Mouse (Mus musculus) heart, embryonic 16.5 days (tissue): ENCODE results near the gene Hbp1. TPM values are rescaled to one million over a fixed set of nuclear protein-coding genes. Genes with fewer than 3 reads are reported as not detected.

Experiments
- ATAC-seq: fragments of 200-750 bp; cut with Nextera tagmentation; replicated peaks from 2 replicates; pipeline ENCODE4 v1.8.0; 2017; ENCODE audit warnings: moderate number of reproducible peaks; ENCODE audit not compliant: insufficient read depth, low FRiP score; ENCODE audit errors: extremely low read depth
- H3K27ac ChIP-seq: fragments of 300-500 bp; sonication (generic); 2 replicates; pipeline ENCODE4 v1.5.1; 2014; ENCODE audit warnings: mild to moderate bottlenecking, low read length, control low read depth, moderate library complexity
- H3K27me3 ChIP-seq: fragments of 300-500 bp; sonication (generic); 2 replicates; pipeline ENCODE4 v1.6.1; 2014; ENCODE audit warnings: low read length, mixed read lengths; ENCODE audit not compliant: control insufficient read depth, insufficient read depth
- H3K36me3 ChIP-seq: fragments of 300-500 bp; sonication (generic); 2 replicates; pipeline ENCODE4 v1.6.1; 2014; ENCODE audit not compliant: control insufficient read depth, insufficient read depth
- H3K4me1 ChIP-seq: fragments of 300-500 bp; sonication (generic); 2 replicates; pipeline ENCODE4 v1.6.1; 2014; ENCODE audit warnings: low read length, mixed read lengths; ENCODE audit not compliant: control insufficient read depth, insufficient read depth
- H3K4me2 ChIP-seq: fragments of 300-500 bp; sonication (generic); 2 replicates; pipeline ENCODE4 v1.6.1; 2014; ENCODE audit warnings: low read depth, mild to moderate bottlenecking, control low read depth, low read length
- H3K4me3 ChIP-seq: fragments of 300-500 bp; sonication (generic); 2 replicates; pipeline ENCODE4 v1.5.1; 2014; ENCODE audit warnings: mild to moderate bottlenecking, control low read depth, low read length
- H3K9ac ChIP-seq: fragments of 300-500 bp; sonication (generic); 2 replicates; pipeline ENCODE4 v1.6.1; 2014; ENCODE audit warnings: low read length, control low read depth
- H3K9me3 ChIP-seq: fragments of 300-500 bp; sonication (generic); replicated peaks from 2 replicates; pipeline ENCODE4 v1.6.1; 2016; ENCODE audit warnings: low read length; ENCODE audit not compliant: control insufficient read depth
- WGBS: fragments of 180-500 bp; shearing (Covaris S2); extraction: QIAGEN DNeasy Blood & Tissue Kit; methylation state at CpG from one replicate; pipeline ENCODE4 v1.1.7; 2014; 5-methylcytosine and 5-hydroxymethylcytosine counted together
- polyA plus RNA-seq: library from polyadenylated mRNA; unstranded; fragments of >200 nt; fragmentation: Nextera tagmentation; extraction: Ambion mirVana; gene quantifications from 2 replicates; pipeline ENCODE4 v1.2.1, GENCODE M21; 2015

The Hbp1 gene
- polyA plus RNA-seq, 1 experiment from 2014 or later: 107 TPM

DNA sequence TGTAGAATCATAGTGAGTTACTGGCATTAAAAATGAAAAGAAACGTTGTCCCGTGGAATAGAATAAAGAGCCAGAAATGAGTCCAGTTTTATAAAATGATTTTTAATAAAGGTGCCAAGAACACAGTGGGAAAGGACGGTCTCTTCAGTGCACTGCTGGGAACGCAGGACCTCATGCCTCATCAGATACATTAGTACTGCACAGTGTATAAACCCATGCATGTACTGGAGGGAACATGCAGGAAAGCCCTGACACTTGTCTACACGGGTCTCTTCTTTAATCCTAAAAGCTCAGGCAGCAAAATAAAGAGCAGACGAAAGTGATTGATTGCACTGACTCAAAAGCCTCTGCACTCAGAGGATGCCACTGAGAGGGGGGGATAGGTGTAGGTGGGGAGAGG lies 59.6 kb downstream of the Hbp1 start:
- Histone ChIP-seq H3K9me3 (no peaks in the 10 kb centered on the region), H3K4me2 (no peak overlapping the region), H3K36me3 (peaks cover 4% of the 10 kb centered on the region; the same call in 1 of the 2 replicates), H3K27ac (no peak overlapping the region), H3K9ac (no peak overlapping the region), H3K27me3 (no peaks in the 10 kb centered on the region), H3K4me1 (peaks cover 3% of the 10 kb centered on the region), H3K4me3 (no peak overlapping the region)
- no peak for ATAC-seq
- WGBS: 77% methylated on average over 6 of the region's 6 CpGs

DNA sequence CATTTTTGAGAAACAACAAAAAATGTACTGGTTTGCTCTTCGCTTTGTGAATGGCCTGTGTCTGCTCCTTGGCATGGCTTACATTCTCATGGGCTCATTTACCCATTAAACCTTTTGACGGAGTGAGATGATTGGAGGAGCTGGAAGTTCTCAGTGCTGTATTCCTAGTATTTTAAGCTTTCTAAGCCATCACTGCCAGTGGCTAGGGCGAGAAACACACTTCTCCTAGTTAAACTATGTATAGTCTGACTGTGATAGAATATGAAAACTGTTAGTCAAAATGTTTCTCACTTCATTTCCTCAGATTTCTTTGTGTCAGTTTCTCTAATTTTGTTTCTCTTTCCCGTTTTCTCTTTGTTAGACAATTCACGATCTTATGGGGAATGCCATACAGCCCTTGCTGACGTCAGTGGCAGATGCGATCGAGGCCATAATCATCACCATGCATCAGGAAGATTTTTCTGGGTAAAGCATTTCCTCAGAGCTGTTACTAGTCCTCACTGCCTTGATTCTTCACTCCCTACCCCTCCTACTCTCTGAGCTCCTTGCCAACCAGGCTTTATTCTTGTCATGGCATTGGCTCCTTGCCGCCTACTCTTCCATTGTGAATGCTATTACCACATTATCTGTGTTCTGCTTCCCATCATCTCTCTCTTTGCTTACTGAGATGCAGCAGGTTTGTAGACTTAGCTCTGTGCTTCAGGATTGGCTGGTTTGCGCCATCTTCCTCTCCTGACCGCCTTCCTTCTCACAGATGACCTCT lies 64.3 kb downstream of the Hbp1 start:
- no peak overlapping the region for H3K27ac ChIP-seq
- ATAC-seq: no peak
- H3K4me3 ChIP-seq: no peak overlapping the region
- H3K4me2 ChIP-seq: no peak overlapping the region
- H3K9me3 ChIP-seq: no peaks in the 10 kb centered on the region
- no peaks in the 10 kb centered on the region for H3K27me3 ChIP-seq
- H3K36me3 ChIP-seq: peaks cover 4% of the 10 kb centered on the region; the same call in 1 of the 2 replicates
- no peak overlapping the region for H3K9ac ChIP-seq
- WGBS: 92% methylated on average over 11 of the region's 11 CpGs
- H3K4me1 ChIP-seq: no peaks in the 10 kb centered on the region

DNA sequence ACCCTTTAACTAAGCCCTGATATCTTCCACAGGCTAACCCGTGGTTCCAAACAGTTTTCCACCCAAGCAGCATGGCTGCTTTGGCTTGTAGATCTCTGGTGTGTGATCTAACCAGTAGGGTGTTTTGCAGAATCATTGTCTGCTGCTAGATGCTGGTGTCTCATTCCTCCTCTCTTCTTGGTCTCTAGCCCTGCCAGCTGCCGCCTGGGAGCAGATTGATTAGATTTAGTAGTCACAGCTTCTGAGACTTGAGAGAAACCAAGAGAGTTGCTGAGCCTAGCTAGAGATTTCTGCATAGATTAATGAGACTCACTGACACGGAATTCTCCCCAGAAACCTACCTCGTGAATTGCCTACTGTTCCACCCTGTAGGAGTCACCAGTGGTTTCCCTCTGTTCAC lies 65.3 kb downstream of the Hbp1 start:
- H3K4me1 ChIP-seq: no peaks in the 10 kb centered on the region
- ATAC-seq: no peak
- H3K36me3 ChIP-seq: peaks cover 4% of the 10 kb centered on the region; the same call in 1 of the 2 replicates
- H3K27ac ChIP-seq: no peak overlapping the region
- no peaks in the 10 kb centered on the region for H3K27me3 ChIP-seq
- H3K9ac ChIP-seq: no peak overlapping the region
- 85% methylated on average over 4 of the region's 4 CpGs for WGBS
- H3K4me3 ChIP-seq: no peak overlapping the region
- no peak overlapping the region for H3K4me2 ChIP-seq
- no peaks in the 10 kb centered on the region for H3K9me3 ChIP-seq

DNA sequence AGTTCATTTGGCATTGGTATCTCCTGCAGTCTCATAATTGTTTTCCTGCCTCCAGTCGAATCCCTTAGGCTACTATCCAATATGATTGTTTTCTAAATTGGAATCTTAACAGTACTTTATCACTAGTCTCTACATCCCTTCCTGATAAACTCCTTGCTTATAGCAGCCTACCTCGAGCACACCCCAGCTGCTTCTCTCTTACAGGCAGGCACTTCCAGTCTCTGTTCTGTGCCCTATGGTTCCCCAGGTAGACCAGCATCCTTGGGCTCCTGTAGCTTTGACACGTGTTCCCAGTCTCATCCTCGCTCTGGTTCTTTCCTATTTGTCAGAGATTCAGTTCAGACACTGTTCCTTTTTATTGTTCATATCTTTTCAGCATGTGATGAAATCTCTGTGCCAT lies 66.0 kb downstream of the Hbp1 start:
- no peak for ATAC-seq
- Histone ChIP-seq H3K36me3 (peaks cover 4% of the 10 kb centered on the region; the same call in 1 of the 2 replicates), H3K27me3 (no peaks in the 10 kb centered on the region), H3K4me1 (no peaks in the 10 kb centered on the region), H3K9ac (no peak overlapping the region), H3K27ac (no peak overlapping the region), H3K9me3 (no peaks in the 10 kb centered on the region), H3K4me2 (no peak overlapping the region), H3K4me3 (no peak overlapping the region)
- WGBS: 74% methylated on average over 4 of the region's 4 CpGs

DNA sequence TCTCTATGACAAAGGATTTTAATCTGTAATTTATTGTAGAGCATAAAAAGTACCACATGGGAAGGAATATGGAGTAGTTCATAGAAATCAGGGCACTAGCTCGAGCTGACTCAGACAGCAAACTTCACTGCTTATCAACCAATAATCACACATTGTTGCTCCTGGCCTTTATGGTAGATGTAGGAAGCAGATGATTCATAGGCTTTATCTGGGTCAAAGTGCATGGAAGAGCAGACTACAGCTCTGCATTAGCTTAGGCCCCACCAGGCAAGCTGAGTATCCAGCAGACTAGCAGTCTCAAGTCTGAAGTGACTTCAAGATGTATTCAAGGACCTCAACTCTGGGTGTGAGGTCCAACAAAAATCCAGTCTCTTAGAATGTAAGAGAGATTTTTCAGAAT lies 67.6 kb downstream of the Hbp1 start:
- ATAC-seq: no peak
- 75% methylated on average over 1 of the region's 1 CpGs for WGBS

DNA sequence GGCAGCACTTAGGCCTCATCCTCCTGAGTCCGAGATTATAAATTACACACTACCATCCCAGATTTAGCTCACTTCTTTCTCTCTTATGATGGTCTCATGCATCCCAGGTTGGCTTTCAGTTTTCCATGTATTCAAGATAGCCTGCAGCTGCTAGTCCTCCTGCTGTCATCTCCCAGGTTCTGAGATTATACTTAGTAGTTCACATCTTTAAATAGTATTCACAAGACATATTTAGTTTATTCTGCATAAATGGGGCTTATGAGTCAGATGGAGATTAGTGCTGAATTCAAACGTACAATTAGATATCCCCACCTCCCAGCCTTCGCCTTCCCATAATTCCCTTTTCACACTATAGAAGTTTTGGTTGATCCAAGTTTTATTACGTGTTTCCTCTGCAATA lies 73.6 kb downstream of the Hbp1 start:
- no peaks in the 10 kb centered on the region for H3K27me3 ChIP-seq
- H3K9ac ChIP-seq: no peak overlapping the region
- ATAC-seq: no peak; the same call in 1 of the 2 replicates
- H3K36me3 ChIP-seq: no peaks in the 10 kb centered on the region
- WGBS: 54% methylated on average over 4 of the region's 4 CpGs
- H3K27ac ChIP-seq: no peak overlapping the region
- H3K4me2 ChIP-seq: no peak overlapping the region
- no peaks in the 10 kb centered on the region for H3K9me3 ChIP-seq
- H3K4me3 ChIP-seq: no peak overlapping the region
- peaks cover 2% of the 10 kb centered on the region; the same call in 1 of the 2 replicates for H3K4me1 ChIP-seq

More for the DNA sequence above, 67.6 kb downstream of the Hbp1 start:
- Histone ChIP-seq H3K4me2 (no peak overlapping the region), H3K9me3 (no peaks in the 10 kb centered on the region), H3K27ac (no peak overlapping the region), H3K36me3 (peaks cover 4% of the 10 kb centered on the region; the same call in 1 of the 2 replicates), H3K4me3 (no peak overlapping the region), H3K9ac (no peak overlapping the region), H3K27me3 (no peaks in the 10 kb centered on the region), H3K4me1 (no peaks in the 10 kb centered on the region)

Other genes starting within 250 kb of the Hbp1 start
- gene Gpr22, start 236.6 kb downstream of the Hbp1 start, polyA plus RNA-seq: 7.5 and 8.1 TPM in 2 replicates
- gene Prkar2b, start 110.8 kb upstream of the Hbp1 start, polyA plus RNA-seq: 9.4 and 10.2 TPM in 2 replicates